In genomic region chr2:27246712-27247486, GRCm38 (mm10) we compare ENCODE assay signal across 8 mouse cellular contexts. TPM values are rescaled to one million over a fixed set of nuclear protein-coding genes. Genes with fewer than 3 reads are reported as not detected.
DNase-seq lines count a peak whose midpoint lies in the region; ATAC-seq lines count a peak whose summit lies in the region.

No protein-coding gene starts in this region.

- peak; percentile 73 to 81 for DNase-seq in adrenal gland, adult 18-20 months (ENCODE audit: low spot score in 2 of 2)
- DNase-seq in cerebellum, postnatal 25 days: peak; percentile 46 to 68
- DNase-seq in gastrocnemius, postnatal 4 days (ENCODE audit: low spot score in 2 of 2): peak; percentile 78 to 89
- DNase-seq in left cerebral cortex, postnatal 14 days (ENCODE audit: low spot score in 2 of 2): peak; percentile 74 to 76
- peak; percentile 56 for DNase-seq in mesoderm, embryonic 11.5 days (ENCODE audit: low read depth, low spot score)

- intact Hi-C loops in left cerebral cortex, postnatal 14 days (cut with DNase I): no loop called here

- H3K4me3 ChIP-seq in intestine, embryonic 15.5 days (replicated peaks): 0 out of 2 replicates have a peak overlapping the region, but pooled peaks have one; percentile 14
- H3K4me3 ChIP-seq in stomach, embryonic 15.5 days (replicated peaks): peak overlapping the region; percentile 19

- ATAC-seq in intestine, embryonic 15.5 days: peak; percentile 93
- peak; percentile 93 for ATAC-seq in stomach, embryonic 15.5 days (ENCODE audit: insufficient read depth, low FRiP score, low read depth)
- ATAC-seq in megakaryocyte, adult 5-6 weeks (ENCODE audit: poor library complexity, severe bottlenecking): no peak

- H3K27me3 ChIP-seq in intestine, embryonic 15.5 days (replicated peaks): no peaks in the 10 kb centered on the region
- no peaks in the 10 kb centered on the region for H3K27me3 ChIP-seq in stomach, embryonic 15.5 days (replicated peaks)

- H3K36me3 ChIP-seq in intestine, embryonic 15.5 days: no peaks in the 10 kb centered on the region
- no peaks in the 10 kb centered on the region for H3K36me3 ChIP-seq in stomach, embryonic 15.5 days

- H3K27ac ChIP-seq in intestine, embryonic 15.5 days: peak overlapping the region; percentile 38
- peak overlapping the region; percentile 76 for H3K27ac ChIP-seq in stomach, embryonic 15.5 days

- H3K4me1 ChIP-seq in intestine, embryonic 15.5 days (replicated peaks): peaks cover 15% of the 10 kb centered on the region
- H3K4me1 ChIP-seq in stomach, embryonic 15.5 days: peaks cover 22% of the 10 kb centered on the region

- H3K9ac ChIP-seq in intestine, embryonic 15.5 days: peak overlapping the region; percentile 15; the same call in 1 of the 2 replicates
- H3K9ac ChIP-seq in stomach, embryonic 15.5 days: no peak overlapping the region

- H3K4me2 ChIP-seq in intestine, embryonic 15.5 days (replicated peaks): peak overlapping the region; percentile 52
- H3K4me2 ChIP-seq in stomach, embryonic 15.5 days: peak overlapping the region; percentile 50

- WGBS in intestine, embryonic 15.5 days: 14% methylated on average over 7 of the region's 7 CpGs
- 24% methylated on average over 7 of the region's 7 CpGs for WGBS in stomach, embryonic 15.5 days

- H3K9me3 ChIP-seq in intestine, embryonic 15.5 days: no peaks in the 10 kb centered on the region
- H3K9me3 ChIP-seq in stomach, embryonic 15.5 days: no peaks in the 10 kb centered on the region

RNA-seq across cellular contexts. Expression of gene Sardh, which starts 1.2 kb away (rescaled TPM):
- total RNA-seq in adrenal gland, adult 18-20 months (2021): 1 to 10 TPM; 7.0 to 9.2 TPM
- total RNA-seq in gastrocnemius, postnatal 4 days (2021): 1 to 10 TPM; 8.9 to 9.8 TPM
- polyA plus RNA-seq in intestine, embryonic 15.5 days (2015; fragmentation: Nextera tagmentation; extraction: Ambion mirVana): 9.5 and 9.6 TPM in 2 replicates
- total RNA-seq in left cerebral cortex, postnatal 14 days (2021): 10 to 100 TPM; 11.1 to 12.9 TPM
- polyA plus RNA-seq in stomach, embryonic 15.5 days (2015; fragmentation: Nextera tagmentation; extraction: Ambion mirVana): 15.0 and 16.1 TPM in 2 replicates
- total RNA-seq in megakaryocyte, adult 5-6 weeks (2015): not detected in 2 replicates
- total RNA-seq in megakaryocyte, adult 5-6 weeks (2017): 2.0 TPM in 1 of 2 replicates, not detected in the other
